Mouse (Mus musculus) kidney, postnatal 0 days (tissue): ENCODE results near the gene Agpat4. TPM values are rescaled to one million over a fixed set of nuclear protein-coding genes. Genes with fewer than 3 reads are reported as not detected.

Experiments
- ATAC-seq: fragments of 200-750 bp; cut with Nextera tagmentation; replicated peaks from 2 replicates; pipeline ENCODE4 v1.8.0; 2017; ENCODE audit warnings: low read depth, moderate number of reproducible peaks, moderate TSS enrichment, moderate library complexity; ENCODE audit not compliant: low FRiP score
- DNase-seq: peaks from one replicate; pipeline ENCODE4 v3.0.0-alpha.2; 2016; ENCODE audit warnings: low spot score
- H3K27ac ChIP-seq: fragments of 300-500 bp; sonication (generic); 2 replicates; pipeline ENCODE4 v1.5.1; 2014; ENCODE audit warnings: mild to moderate bottlenecking
- H3K27me3 ChIP-seq: fragments of 300-500 bp; sonication (generic); 2 replicates; pipeline ENCODE4 v1.6.1; 2014; ENCODE audit warnings: low read length, mixed read lengths; ENCODE audit not compliant: insufficient read depth
- H3K36me3 ChIP-seq: fragments of 300-500 bp; sonication (generic); 2 replicates; pipeline ENCODE4 v1.6.1; 2014; ENCODE audit warnings: low read length, mixed read lengths; ENCODE audit not compliant: insufficient read depth
- H3K4me1 ChIP-seq: fragments of 300-500 bp; sonication (generic); replicated peaks from 2 replicates; pipeline ENCODE4 v1.6.1; 2014; ENCODE audit warnings: antibody characterized with exemption, low read length, mixed read lengths; ENCODE audit not compliant: insufficient read depth
- H3K4me2 ChIP-seq: fragments of 300-500 bp; sonication (generic); 2 replicates; pipeline ENCODE4 v1.6.1; 2014; ENCODE audit warnings: mild to moderate bottlenecking, low read length, moderate library complexity, mixed read lengths
- H3K4me3 ChIP-seq: fragments of 300-500 bp; sonication (generic); replicated peaks from 2 replicates; pipeline ENCODE4 v1.5.1; 2014; ENCODE audit warnings: low read depth, low read length
- H3K9ac ChIP-seq: fragments of 300-500 bp; sonication (generic); 2 replicates; pipeline ENCODE4 v1.6.1; 2014; ENCODE audit warnings: low read depth, low read length
- H3K9me3 ChIP-seq: fragments of 300-500 bp; sonication (generic); replicated peaks from 2 replicates; pipeline ENCODE4 v1.6.1; 2016; ENCODE audit warnings: low read length, inconsistent platforms, mixed read lengths
- CTCF ChIP-seq: IDR thresholded peaks from 2 replicates; pipeline ENCODE4 v1.5.1; 2016; ENCODE audit warnings: antibody characterized with exemption, low read depth, mild to moderate bottlenecking, moderate library complexity
- WGBS: fragments of 180-500 bp; shearing (Covaris S2); extraction: QIAGEN DNeasy Blood & Tissue Kit; methylation state at CpG from one replicate; pipeline ENCODE4 v1.1.7; 2014; 5-methylcytosine and 5-hydroxymethylcytosine counted together
- polyA plus RNA-seq: library from polyadenylated mRNA; unstranded; fragments of >200 nt; fragmentation: Nextera tagmentation; extraction: Ambion mirVana; gene quantifications from 2 replicates; pipeline ENCODE4 v1.2.1, GENCODE M21; 2015

Agpat4 gene
- polyA plus RNA-seq, 1 experiment from 2014 or later: 15.5 TPM

DNA sequence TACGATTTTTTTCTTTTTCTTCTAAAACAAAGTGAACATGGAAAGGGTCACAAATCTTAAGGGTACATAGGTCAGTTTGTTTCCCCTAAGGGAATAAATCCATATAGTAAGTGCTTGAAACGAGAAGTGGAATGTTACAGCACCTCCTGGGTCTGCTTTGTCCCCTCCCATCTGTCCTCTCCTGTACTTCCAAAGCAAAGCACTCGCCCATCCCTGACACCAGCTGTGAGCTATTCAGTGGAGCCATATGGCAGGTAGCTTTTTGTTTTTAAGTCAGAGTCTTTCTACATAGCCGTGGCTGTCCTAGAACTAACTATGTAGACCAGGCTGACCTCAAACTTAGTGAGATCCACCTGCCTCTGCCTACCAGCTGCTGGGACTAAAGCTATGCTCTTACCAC is 12.2 kb upstream of the Agpat4 start:
- H3K4me3 ChIP-seq: no peak overlapping the region
- WGBS: 42% methylated on average over 4 of the region's 4 CpGs
- no peak overlapping the region for H3K27ac ChIP-seq
- no peak for DNase-seq
- ATAC-seq: no peak
- H3K36me3 ChIP-seq: no peaks in the 10 kb centered on the region
- no peaks in the 10 kb centered on the region for H3K9me3 ChIP-seq
- H3K4me1 ChIP-seq: no peaks in the 10 kb centered on the region
- no peak overlapping the region for H3K9ac ChIP-seq
- no peaks in the 10 kb centered on the region for H3K27me3 ChIP-seq
- no peak overlapping the region for H3K4me2 ChIP-seq
- no peak for TF ChIP-seq CTCF

DNA sequence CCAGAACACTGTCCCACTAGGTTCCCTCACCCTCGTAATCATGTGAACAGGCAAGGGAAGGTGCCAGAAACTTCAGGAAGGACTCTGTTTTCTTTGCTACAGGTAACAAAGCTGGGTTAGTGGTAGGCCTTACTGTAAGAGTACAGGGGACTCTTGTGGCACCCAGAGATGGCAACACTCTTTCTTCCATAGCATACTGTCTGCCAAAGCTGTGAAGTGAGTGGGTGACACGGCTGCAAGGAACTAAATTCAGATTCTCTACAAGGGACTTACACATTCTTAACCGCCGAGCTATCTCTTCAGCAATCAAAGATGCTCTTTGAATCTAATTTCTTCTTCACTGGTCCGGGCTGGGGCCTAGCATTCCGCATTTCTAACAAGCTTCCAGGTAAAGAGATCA is 4.9 kb upstream of the Agpat4 start:
- H3K36me3 ChIP-seq: no peaks in the 10 kb centered on the region
- no peak overlapping the region for H3K4me2 ChIP-seq
- no peak overlapping the region for H3K9ac ChIP-seq
- WGBS: 93% methylated on average over 6 of the region's 6 CpGs
- no peaks in the 10 kb centered on the region for H3K27me3 ChIP-seq
- H3K9me3 ChIP-seq: no peaks in the 10 kb centered on the region
- no peak overlapping the region for H3K27ac ChIP-seq
- ATAC-seq (no peak), DNase-seq (no peak)
- no peak overlapping the region for H3K4me3 ChIP-seq
- no peaks in the 10 kb centered on the region; the same call in 1 of the 2 replicates for H3K4me1 ChIP-seq
- no peak for TF ChIP-seq CTCF

DNA sequence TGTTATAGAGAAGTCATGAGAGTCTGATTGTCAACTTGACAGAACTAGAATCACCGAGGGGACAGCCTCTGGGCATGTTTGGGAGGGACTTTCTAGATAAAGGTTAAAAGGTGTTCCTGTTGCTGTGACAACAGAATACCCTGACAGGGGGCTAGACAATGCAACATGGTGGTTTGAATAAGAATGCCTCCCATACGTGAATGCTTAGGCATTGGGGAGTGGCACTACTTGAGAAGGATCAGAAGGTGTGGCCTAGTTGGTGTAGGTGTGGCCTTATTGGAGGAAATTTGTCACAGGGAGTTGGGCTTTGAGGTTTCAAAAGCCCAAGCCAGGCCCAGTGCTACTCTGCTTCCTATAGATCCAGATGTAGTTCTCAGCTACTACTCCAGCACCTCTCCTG is 3.4 kb upstream of the Agpat4 start:
- ATAC-seq (no peak), DNase-seq (no peak)
- Histone ChIP-seq H3K4me2 (no peak overlapping the region), H3K4me3 (no peak overlapping the region), H3K27ac (no peak overlapping the region), H3K4me1 (no peaks in the 10 kb centered on the region; the same call in 1 of the 2 replicates), H3K36me3 (no peaks in the 10 kb centered on the region), H3K27me3 (no peaks in the 10 kb centered on the region), H3K9me3 (no peaks in the 10 kb centered on the region), H3K9ac (no peak overlapping the region)
- WGBS: 83% methylated on average over 2 of the region's 2 CpGs
- no peak for TF ChIP-seq CTCF

DNA sequence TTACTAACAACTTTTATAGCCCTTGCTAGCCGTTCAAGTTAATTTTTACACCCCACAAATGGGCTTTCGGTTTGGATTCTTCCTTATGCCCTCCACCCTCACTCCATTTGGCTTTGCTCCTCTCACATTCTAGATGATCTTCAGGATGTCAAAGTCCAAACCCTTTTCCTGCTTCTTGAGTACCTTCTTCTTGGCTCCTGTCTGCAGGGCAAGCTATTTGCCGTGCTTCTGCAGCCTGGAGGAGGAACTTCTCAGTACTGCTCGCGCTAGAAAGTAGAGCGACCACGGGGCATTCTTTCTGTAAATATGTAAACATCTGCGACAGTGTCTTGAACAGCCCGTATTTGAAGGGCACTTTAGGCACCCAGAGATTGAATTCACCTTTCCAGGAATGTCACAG is 373 bp upstream of the Agpat4 start:
- Histone ChIP-seq H3K9me3 (no peaks in the 10 kb centered on the region), H3K36me3 (no peaks in the 10 kb centered on the region), H3K9ac (peak overlapping the region; percentile 63), H3K4me1 (no peaks in the 10 kb centered on the region; the same call in 1 of the 2 replicates), H3K27ac (peak overlapping the region; percentile 92; the same call in 1 of the 2 replicates), H3K27me3 (no peaks in the 10 kb centered on the region), H3K4me3 (peak overlapping the region; percentile 66), H3K4me2 (peak overlapping the region; percentile 91)
- WGBS: 2% methylated on average over 9 of the region's 9 CpGs
- DNase-seq (peak; percentile 28), ATAC-seq (no peak)
- no peak for TF ChIP-seq CTCF

DNA sequence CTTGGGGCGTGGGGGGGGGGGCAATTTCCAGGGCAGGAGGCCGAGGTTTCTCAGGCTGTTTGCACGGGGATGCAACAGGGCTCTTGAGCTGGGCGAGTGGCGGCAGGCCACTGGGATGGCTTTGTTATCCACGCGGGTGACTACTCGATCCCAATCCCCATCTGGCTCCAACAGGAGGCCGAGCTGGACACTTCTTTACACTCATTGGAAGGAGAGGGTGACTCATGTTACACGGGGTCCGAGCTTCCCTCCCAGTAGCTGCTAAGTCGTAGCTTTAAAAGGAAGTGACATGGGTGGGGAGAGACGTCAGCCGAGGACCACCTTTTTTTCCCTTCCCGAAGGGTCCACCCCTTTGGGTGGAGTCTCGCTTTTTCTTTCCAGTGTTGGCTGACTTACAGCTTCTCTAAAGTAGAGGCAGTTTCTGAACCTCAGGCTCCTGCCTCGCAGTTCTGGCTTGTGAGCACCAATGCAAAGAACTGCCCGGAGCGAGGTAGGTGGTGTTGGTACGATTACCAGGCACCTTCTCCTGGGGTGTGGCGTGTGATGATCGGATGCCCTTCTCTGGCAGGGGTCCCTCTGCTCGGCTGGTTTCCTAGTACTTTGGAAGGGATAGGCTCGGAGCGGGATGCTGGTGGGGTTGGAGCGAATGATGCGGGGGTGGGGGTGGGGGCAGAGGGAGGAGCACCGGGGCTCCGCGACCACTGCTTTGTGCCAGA is 580 bp downstream of the Agpat4 start:
- TF ChIP-seq CTCF: no peak
- peak; percentile 95 for ATAC-seq
- WGBS: under 1% methylated on average over 30 of the region's 30 CpGs
- Histone ChIP-seq H3K4me1 (no peaks in the 10 kb centered on the region; the same call in 1 of the 2 replicates), H3K4me3 (peak overlapping the region; percentile 66), H3K36me3 (no peaks in the 10 kb centered on the region), H3K9ac (peak overlapping the region; percentile 63), H3K9me3 (no peaks in the 10 kb centered on the region), H3K4me2 (peak overlapping the region; percentile 91), H3K27me3 (no peaks in the 10 kb centered on the region), H3K27ac (peak overlapping the region; percentile 92)
- DNase-seq: peak; percentile 99

DNA sequence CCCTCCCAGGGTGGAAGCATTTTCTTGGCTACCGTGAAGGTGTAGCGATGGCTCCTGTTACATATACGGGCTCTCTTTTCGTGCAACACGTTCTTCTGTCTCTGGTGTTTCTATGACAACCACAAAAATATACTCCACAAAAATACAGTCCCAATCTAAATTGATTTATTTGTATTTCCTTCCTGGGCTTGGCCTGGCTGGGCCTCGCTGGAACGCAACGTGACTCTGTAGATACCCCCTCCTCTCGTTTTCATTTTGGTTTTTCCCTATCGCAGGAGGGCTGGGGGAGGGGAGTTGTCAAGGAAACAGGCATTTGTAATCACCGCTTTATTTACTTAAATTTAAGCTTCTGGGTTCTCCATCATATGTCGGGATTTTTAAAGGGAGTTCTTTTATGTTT is 1.2 kb downstream of the Agpat4 start:
- no peaks in the 10 kb centered on the region; the same call in 1 of the 2 replicates for H3K4me1 ChIP-seq
- ATAC-seq: peak; percentile 44
- peak overlapping the region; percentile 63 for H3K9ac ChIP-seq
- WGBS: under 1% methylated on average over 12 of the region's 12 CpGs
- no peak for TF ChIP-seq CTCF
- H3K4me2 ChIP-seq: peak overlapping the region; percentile 91
- no peaks in the 10 kb centered on the region for H3K27me3 ChIP-seq
- peak overlapping the region; percentile 92 for H3K27ac ChIP-seq
- no peaks in the 10 kb centered on the region for H3K9me3 ChIP-seq
- peak; percentile 90 for DNase-seq
- 0 out of 2 replicates have a peak, but pooled peaks cover 3% of the 10 kb centered on the region for H3K36me3 ChIP-seq
- peak overlapping the region; percentile 66 for H3K4me3 ChIP-seq
